Mouse (Mus musculus): ENCODE measurements around the gene Ccdc14. TPM values are rescaled to one million over a fixed set of nuclear protein-coding genes. Genes with fewer than 3 reads are reported as not detected.

The Ccdc14 gene
- total and polyA plus RNA-seq, 3 experiments, result 11.6 to 18.9 (median 18.5) TPM

GRCm38 (mm10) chr16:34749536-34749935 is 59.1 kb downstream of the Ccdc14 start:
- no peak overlapping the region for H3K27ac ChIP-seq (ENCODE audit: insufficient read depth, low read depth)
- H3K9me3 ChIP-seq (replicated peaks; ENCODE audit: low read length), result peaks cover 2% of the 10 kb centered on the region
- peaks cover 4% of the 10 kb centered on the region for H3K27me3 ChIP-seq (replicated peaks)
- dilution Hi-C loops (cut with MboI; ENCODE audit: extremely low pct_ligation_motif_present, extremely low pct_unique_long_range_greater_than_20kb, low sequenced_read_pairs) (no loop called here), in situ Hi-C loops (cut with MboI; ENCODE audit: low pct_ligation_motif_present, low pct_unique_long_range_greater_than_20kb, low sequenced_read_pairs) (no loop called here)
- TF ChIP-seq SIN3A (IDR thresholded peaks at IDR 0.05; ENCODE audit: low read length), result no peak
- TF ChIP-seq MYC (IDR thresholded peaks at IDR 0.05; ENCODE audit: low read depth, low read length), result no peak
- no peak for TF ChIP-seq CHD2 (IDR thresholded peaks at IDR 0.05; ENCODE audit: low read length)
- no peak for TF ChIP-seq GABPA (IDR thresholded peaks at IDR 0.05; ENCODE audit: insufficient replicate concordance, low read depth, low read length)
- no peak for TF ChIP-seq IRF4 (IDR thresholded peaks at IDR 0.05; ENCODE audit: low read depth, low read length)
- TF ChIP-seq MAZ (IDR thresholded peaks at IDR 0.05; ENCODE audit: low read depth, low read length), result no peak
- TF ChIP-seq EP300 (IDR thresholded peaks at IDR 0.05; ENCODE audit: low read length), result no peak
- no peak for TF ChIP-seq RCOR1 (conservative IDR thresholded peaks at IDR 0.05; ENCODE audit: low read depth, low read length)
- no peak for TF ChIP-seq TBP (conservative IDR thresholded peaks at IDR 0.05; ENCODE audit: low read depth, low read length)
- TF ChIP-seq UBTF (IDR thresholded peaks at IDR 0.05; ENCODE audit: low read depth, low read length), result no peak
- TF ChIP-seq USF1 (IDR thresholded peaks at IDR 0.05; ENCODE audit: low read depth, low read length), result no peak
- no peak for TF ChIP-seq JUN (IDR thresholded peaks at IDR 0.05; ENCODE audit: insufficient read depth, low read depth, low read length)
- H3K9ac ChIP-seq (ENCODE audit: insufficient read depth, low read depth), result no peak overlapping the region
- no peaks in the 10 kb centered on the region for H3K4me1 ChIP-seq (ENCODE audit: control insufficient read depth in 1 of 2, insufficient read depth in 2 of 2)
- no peaks in the 10 kb centered on the region for H3K36me3 ChIP-seq (replicated peaks in 1 of 2; ENCODE audit: control insufficient read depth in 1 of 2, insufficient read depth in 1 of 2, low read length in 1 of 2)
- H3K79me2 ChIP-seq (replicated peaks; ENCODE audit: control insufficient read depth, extremely low read depth, insufficient read depth, poor library complexity, severe bottlenecking), result no peaks in the 10 kb centered on the region
- no peak overlapping the region for H3K4me2 ChIP-seq (ENCODE audit: insufficient read depth, low read depth, poor library complexity, severe bottlenecking)
- no peak for DNase-seq (ENCODE audit: extremely low read depth)
- H3K4me3 ChIP-seq (replicated peaks in 1 of 3; ENCODE audit: low read depth in 2 of 3, low read length in 2 of 3, poor library complexity in 1 of 3), result no peak overlapping the region

GRCm38 (mm10) chr16:34752026-34752425 is 61.6 kb downstream of the Ccdc14 start:
- in situ Hi-C loops (cut with MboI; ENCODE audit: low pct_ligation_motif_present, low pct_unique_long_range_greater_than_20kb, low sequenced_read_pairs) (no loop called here), dilution Hi-C loops (cut with MboI; ENCODE audit: extremely low pct_ligation_motif_present, extremely low pct_unique_long_range_greater_than_20kb, low sequenced_read_pairs) (no loop called here)
- Histone ChIP-seq H3K27ac (ENCODE audit: insufficient read depth, low read depth) (no peak overlapping the region), H3K79me2 (replicated peaks; ENCODE audit: control insufficient read depth, extremely low read depth, insufficient read depth, poor library complexity, severe bottlenecking) (no peaks in the 10 kb centered on the region), H3K4me1 (ENCODE audit: control insufficient read depth in 1 of 2, insufficient read depth in 2 of 2) (peaks cover 2 to 8% of the 10 kb centered on the region in 2 experiments; a peak in 2 of 4 replicates), H3K4me3 (replicated peaks in 1 of 3; ENCODE audit: low read depth in 2 of 3, low read length in 2 of 3, poor library complexity in 1 of 3) (no peak overlapping the region), H3K36me3 (replicated peaks in 1 of 2; ENCODE audit: control insufficient read depth in 1 of 2, insufficient read depth in 1 of 2, low read length in 1 of 2) (no peaks in the 10 kb centered on the region), H3K27me3 (replicated peaks) (peaks cover 6% of the 10 kb centered on the region), H3K9me3 (replicated peaks; ENCODE audit: low read length) (no peaks in the 10 kb centered on the region), H3K9ac (ENCODE audit: insufficient read depth, low read depth) (no peak overlapping the region), H3K4me2 (ENCODE audit: insufficient read depth, low read depth, poor library complexity, severe bottlenecking) (no peak overlapping the region)
- TF ChIP-seq MAX (IDR thresholded peaks at IDR 0.05; ENCODE audit: low read length), result no peak
- no peak for TF ChIP-seq KAT2A (IDR thresholded peaks at IDR 0.05; ENCODE audit: insufficient replicate concordance, low read length)
- no peak for TF ChIP-seq ZMIZ1 (IDR thresholded peaks at IDR 0.05; ENCODE audit: low read depth, low read length)
- TF ChIP-seq HCFC1 (IDR thresholded peaks at IDR 0.05; ENCODE audit: low read depth, low read length), result no peak
- TF ChIP-seq POLR2A (IDR thresholded peaks at IDR 0.05; ENCODE audit: low read depth, low read length), result no peak
- no peak for TF ChIP-seq CHD1 (IDR thresholded peaks at IDR 0.05; ENCODE audit: low read depth, low read length)
- no peak for TF ChIP-seq MEF2A (IDR thresholded peaks at IDR 0.05; ENCODE audit: borderline replicate concordance, low read depth, low read length)
- no peak for TF ChIP-seq NELFE (IDR thresholded peaks at IDR 0.05; ENCODE audit: low read depth, low read length)
- TF ChIP-seq MAZ (IDR thresholded peaks at IDR 0.05; ENCODE audit: low read depth, low read length), result no peak
- no peak for TF ChIP-seq NRF1 (IDR thresholded peaks at IDR 0.05; ENCODE audit: low read depth, low read length)
- no peak for TF ChIP-seq CHD2 (IDR thresholded peaks at IDR 0.05; ENCODE audit: low read length)
- no peak for TF ChIP-seq EP300 (IDR thresholded peaks at IDR 0.05; ENCODE audit: low read length)
- TF ChIP-seq CTCF (conservative IDR thresholded peaks at IDR 0.05 in 1 of 2, IDR thresholded peaks at IDR 0.05 in 1 of 2; ENCODE audit: low read depth in 2 of 2, low read length in 2 of 2), result no peak
- DNase-seq (ENCODE audit: extremely low read depth), result no peak

All from CH12.LX (cell line).